Mouse (Mus musculus) kidney, postnatal 14 days (tissue): ENCODE data around the gene Ttc23.

Experiments used
- DNase-seq: peaks from one replicate; pipeline ENCODE4 v3.0.0; 2022; ENCODE audit warnings: mixed read lengths

Gene Ttc23

DNA sequence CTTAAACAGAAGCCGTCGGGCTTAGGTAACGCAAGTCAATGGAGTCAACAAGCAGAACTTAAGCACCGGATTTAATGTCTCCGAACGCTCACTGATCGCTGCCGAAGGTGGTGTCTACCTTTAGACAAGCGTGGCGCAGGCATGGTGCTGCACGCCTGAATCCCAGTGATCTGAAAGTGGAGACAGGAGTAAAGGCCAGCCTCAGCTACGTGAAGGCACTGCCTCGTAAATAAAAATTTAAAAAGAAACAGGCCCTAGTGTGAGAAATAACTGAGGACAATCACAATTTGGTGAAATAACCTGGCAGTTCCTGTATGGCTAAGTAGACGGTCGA, 1.6 kb upstream of the Ttc23 start:
- DNase-seq = no peak

DNA sequence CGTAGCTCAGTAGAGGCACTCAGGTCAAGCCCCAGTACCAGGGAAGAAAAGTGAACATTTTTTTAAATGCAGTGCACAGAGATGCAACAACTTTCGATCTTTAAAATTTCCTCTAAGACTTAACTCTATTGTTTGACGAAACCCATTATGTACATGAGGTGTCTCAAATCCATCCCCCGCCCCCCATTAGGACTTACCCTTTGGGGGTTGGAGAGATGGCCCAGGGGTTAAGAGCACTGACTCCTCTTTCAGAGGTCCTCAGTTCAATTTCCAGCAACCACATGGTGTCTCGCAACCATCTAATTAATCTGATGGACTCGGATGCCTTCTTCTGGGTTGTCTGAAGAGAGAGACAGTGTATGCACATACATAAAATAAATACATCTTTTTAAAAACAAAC, 1.1 kb upstream of the Ttc23 start:
- no peak for DNase-seq

DNA sequence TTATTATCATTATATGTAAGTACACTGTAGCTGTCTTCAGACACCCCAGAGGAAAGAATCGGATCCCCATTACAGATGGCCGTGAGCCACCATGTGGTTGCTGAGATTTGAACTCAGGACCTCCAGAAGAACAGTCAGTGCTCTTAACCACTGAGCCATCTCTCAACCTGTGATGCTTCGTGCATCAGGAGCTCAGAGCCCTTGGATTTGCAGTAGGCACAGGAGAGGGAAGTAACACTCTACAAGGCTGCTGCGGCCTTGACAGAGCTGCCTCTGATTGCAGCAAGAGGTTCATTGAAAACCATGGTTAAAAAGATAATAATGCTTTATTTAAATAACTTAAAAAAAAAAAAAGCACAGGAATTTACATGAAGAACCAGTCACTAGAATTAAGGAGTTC, 1.2 kb downstream of the Ttc23 start:
- DNase-seq = no peak

DNA sequence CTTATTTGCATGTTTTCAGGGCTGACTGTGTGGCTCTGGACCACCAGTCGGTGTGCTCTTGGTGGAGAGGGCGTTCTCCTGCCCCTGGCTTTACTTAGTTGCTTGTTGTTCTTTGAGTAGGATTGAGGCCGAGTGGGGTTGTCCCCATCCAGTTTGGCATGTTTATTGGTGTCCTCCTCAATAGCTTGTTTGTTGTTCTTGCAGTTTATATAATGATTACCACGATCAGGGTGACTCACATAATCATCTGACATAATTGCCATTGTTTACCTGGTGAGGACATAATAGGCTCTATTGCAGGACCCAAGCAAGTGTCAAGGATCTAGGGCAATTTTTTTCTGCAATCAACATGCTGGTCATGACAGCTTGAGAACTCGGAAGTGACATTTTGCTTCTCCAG, 5.0 kb downstream of the Ttc23 start:
- no peak for DNase-seq

DNA sequence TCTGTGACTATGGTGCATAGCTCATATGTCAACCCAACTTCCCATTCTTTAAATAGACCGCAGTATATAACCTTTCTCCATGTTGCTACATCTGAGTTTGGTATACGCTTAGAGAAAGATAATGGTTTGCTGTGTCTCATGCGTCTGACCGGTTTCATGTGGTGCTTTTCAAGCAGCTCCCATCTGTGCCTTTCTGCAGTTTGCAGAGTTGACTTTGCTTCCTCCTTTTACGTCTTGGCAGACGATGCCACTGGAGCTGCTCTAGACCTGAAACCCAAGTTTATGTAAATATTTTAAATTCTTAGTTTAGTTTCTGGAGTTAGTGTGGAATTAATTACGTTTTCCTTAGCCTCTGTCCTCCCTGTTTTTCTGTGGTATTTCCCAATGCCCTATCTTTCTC, 7.5 kb downstream of the Ttc23 start:
- no peak for DNase-seq

DNA sequence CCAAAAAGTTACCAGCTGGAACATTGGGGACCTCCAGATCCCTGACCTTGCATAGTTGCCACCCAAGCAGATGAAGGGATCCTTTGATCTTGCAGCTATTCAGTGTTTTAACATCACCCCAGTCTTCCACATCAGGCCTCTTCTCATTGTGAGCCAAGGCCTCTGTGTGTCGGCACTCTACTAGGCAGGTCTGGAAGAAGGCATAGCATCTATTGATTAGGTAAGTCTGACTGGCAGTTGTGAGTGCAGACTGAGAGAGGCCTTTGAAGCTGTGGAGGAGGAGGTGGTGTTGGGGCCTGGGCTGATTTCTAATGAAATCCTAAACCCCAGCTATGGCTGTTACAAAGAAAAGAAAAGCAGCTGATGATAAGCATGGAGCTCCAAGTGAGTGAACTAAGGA, 8.0 kb downstream of the Ttc23 start:
- DNase-seq = no peak

DNA sequence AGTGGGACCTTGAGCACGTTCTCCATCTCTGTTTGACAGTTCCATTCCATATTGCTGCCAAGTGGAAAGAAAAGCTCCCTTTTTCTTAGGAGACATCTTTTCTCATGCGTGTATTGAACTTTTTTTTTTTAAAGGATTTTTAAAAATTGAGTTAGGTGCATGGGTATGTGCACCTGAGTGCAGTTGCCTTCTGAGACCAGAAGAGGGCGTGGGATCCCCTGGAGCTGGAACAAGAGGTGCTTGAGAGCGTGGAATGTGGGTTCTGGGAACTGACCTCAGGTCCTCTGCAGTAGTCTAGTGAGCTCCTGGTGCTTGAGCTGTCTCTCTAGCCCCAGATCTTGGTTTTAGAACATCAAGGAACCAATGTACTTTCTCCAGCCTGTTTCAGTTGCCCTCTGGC, 10.9 kb downstream of the Ttc23 start:
- DNase-seq = no peak

DNA sequence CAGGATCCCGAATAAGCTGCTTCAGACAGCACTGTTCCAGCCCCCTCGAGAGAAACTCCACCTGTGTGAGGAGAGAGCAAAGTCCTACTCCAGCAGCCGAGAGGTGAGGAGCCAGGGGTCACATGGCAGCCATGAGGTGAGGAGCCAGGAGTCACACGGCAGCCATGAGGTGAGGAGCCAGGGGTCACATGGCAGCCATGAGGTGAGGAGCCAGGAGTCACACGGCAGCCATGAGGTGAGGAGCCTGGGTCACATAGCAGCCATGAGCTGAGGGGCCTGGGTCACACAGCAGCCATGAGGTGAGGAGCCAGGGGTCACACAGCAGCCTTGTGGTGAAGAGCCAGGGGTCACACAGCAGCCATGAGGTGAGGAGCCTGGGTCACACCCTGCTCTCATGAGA, 15.2 kb downstream of the Ttc23 start:
- DNase-seq = peak; percentile 30

DNA sequence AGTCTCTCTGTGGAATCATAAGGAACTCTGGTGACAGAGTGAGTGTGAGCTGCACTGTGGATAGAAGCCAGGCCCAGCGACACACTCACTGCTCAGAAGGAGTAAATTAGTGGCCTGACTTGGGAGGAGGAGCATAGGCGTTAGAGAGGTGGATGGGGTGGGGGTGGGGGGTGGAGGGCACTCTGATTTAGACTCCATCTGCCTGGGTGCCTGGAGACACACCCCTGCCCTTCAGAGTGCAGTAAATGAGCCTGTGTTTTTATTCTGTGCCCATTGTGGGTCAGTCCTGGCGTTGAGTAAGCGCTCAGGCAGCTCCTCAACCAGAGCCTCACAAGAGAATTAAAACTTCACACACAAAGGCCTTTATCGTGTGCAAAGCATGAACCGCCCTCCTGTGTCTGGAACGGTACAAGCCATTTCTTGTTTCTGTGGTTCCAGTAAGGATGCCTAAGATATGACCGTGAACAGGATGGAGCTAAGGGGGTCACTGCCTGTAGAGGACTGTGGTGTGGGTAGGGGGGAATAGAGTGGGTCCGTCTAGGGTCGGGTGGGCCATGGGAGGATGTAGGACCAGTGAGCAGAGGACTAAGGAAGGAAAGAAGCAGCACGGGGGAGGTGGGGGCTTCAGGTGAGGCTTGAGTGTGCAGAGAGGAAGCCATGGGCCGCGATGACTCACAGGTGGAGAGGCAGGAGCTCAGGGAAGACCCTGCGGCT, 16.9 kb downstream of the Ttc23 start:
- no peak for DNase-seq

DNA sequence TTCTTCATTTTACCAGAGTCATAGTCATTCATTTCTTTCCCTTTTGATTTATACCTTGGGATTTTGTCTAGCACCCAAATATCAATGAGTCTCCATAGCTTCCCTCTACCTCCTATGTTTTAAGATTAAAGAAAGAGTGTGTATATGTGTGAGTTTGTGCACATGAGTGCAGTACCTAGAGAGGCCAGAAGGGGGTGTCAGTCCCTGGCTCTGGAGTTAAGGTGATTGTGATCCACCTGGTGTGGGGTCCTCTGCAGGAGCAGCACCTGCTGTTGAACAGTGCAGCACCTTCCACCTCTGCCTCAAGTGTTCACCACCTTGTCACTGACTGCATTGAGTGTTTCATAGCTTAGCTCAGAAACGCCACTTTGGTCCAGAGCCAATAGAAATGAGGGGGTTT, 23.8 kb downstream of the Ttc23 start:
- no peak for DNase-seq

DNA sequence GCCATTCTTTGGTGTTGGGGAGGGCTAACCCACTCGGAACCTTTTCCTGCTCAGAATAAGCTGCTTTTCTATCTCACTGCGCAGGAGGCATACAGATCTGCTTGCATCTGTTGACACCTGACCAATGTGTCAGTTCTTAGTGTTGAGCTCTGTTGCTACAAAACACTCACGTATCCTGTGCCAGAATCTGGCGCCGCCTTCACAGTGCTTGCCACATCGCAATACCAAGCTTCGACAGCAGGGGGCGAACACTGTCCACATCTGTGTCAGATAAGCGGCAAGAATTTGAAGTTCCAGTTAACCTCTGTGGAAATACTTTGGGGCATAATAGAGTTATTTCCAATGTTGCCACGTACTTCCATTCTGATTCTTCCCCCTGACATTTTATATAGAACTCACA, 25.4 kb downstream of the Ttc23 start:
- peak; percentile 92 for DNase-seq

DNA sequence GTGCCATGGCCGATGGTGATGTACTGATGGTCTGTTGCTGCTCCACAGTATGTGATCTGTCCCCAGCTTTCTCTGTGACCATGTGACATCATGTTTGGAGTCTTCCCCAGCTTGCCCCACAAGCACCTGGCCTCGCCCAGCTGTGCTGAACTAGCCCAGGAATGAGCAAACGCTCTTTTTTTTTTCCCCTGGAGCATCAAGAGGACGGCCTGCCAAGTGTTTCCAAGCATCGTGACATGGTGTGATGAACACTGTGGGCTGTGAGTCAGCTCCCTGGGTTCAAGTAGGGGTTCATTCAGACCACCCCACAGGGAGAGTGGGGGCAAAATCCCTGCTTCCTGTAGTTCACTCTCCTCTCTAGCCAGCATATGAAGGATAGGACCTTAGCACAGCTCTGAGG, 26.4 kb downstream of the Ttc23 start:
- DNase-seq = no peak

DNA sequence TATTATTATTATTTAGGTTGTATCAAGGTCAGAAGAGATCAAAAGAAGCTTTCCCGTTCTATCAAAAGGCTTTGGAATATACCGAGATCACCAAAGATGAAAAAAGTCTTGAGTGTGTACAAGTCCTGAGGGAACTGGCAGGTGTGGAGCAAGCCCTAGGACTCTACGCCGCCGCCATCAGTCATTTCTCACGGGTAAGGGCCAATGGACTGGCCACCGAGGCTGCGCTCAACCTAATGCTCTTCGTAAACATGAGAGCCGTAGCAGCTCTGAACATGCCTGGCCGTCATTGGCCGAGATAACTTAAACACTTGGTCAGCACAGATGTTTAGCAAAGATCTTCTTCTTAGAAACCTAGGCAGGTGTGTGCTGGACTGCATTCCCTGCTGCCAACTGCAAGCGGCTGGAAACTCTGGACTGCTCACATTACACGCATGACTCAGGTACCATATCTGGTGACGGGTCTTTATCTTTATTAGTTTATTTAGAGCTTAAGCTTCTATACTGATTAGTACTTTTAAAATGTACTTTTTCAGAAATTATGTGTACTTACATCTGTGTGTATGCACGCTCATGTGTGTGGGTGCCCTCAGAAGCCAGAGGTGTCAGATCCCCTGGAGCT, 31.8 kb downstream of the Ttc23 start:
- DNase-seq = no peak

DNA sequence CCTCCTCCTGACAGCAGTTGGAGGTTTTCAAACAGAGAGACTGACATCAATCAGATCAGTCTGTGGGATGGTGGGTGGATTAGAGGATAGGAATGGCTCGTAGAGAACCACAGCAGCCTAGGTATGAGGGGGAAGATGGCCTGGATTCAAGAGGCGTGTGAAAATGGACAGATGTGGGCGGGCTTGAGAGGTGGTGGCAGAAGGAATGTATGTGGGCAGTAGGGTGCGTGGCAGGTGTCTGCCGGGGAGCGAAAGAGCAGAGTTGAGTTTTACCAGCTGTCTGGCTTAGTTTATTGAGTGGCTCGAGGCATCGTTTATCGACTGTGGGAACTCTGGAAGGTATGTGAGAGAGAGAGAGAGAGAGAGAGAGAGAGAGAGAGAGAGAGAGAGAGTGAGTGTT, 33.9 kb downstream of the Ttc23 start:
- DNase-seq = no peak

DNA sequence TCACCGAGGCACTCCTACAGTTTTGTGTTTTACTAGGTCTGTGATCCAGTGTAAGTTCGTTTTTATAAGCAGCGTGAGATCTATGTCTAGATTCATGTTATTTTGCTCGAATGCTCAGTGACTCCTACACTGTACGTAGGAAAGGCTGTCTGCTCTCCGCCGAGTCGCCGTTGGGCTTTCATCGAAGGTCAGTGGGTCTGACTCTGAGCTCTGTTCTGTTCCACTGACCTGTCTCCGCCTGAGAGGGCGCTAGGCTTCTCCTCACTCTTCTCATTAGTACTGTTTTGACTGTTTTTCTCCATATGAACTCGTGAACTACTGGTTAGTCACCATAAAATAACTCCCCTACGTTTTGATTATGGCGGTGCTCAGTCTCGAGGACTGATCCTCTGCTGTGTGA, 35.8 kb downstream of the Ttc23 start:
- DNase-seq = no peak

DNA sequence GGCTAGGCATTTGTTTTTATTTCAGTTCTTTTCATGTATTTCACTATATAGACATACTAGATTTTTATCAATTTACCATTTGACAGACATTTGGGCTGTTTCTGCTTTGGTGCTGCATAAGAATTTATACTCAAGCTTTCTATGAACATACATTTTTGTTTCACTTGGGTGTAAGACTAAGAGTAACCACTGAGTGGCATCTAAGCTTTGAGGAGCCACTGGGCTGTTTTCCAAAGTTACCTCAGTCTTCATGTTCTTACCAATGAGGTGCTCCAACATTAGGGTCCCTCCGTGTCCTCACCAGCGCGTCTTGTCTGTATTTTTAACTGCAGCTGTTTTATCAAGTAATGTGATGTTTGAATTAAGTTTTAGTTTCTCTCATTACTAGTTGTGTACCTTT, 39.3 kb downstream of the Ttc23 start:
- no peak for DNase-seq

DNA sequence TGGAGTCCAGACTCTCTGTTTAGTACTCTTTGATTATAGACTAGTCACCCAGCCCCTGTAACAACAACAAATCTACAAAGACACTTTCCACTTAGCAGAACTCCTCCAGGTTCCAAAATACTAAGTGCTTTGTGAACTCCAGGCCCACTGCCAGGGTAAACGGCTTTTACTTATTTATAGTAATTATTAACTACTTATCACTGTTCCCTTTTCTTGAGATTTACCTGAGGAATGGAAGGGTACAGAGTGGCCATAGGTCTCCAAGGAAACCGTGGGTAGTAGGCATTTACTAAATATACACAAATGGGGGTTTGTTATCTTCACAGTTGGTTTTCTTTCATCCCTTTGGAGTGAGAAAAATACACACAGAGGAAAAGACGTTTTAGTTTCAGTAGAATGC, 41.1 kb downstream of the Ttc23 start:
- DNase-seq = peak; percentile 52

DNA sequence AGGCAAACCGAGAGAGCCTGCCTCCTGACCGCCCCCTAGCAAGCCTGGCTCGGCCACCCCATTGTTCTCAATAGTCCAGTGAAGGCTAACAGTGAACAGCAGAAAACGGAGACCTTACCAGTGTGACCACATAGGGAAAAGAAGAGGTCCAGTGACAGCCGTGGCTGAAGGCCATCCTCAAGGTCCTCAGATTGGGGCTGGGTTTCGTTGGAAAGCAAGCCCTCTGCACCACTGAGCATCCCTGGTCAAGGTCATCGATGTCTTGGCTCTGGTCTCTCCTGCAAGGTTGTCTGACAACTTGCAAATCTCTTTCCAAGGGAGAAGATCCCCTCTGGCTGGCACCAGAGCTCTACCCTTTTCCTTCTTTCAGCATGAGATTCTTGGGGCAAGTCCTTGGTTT, 42.6 kb downstream of the Ttc23 start:
- DNase-seq = no peak

DNA sequence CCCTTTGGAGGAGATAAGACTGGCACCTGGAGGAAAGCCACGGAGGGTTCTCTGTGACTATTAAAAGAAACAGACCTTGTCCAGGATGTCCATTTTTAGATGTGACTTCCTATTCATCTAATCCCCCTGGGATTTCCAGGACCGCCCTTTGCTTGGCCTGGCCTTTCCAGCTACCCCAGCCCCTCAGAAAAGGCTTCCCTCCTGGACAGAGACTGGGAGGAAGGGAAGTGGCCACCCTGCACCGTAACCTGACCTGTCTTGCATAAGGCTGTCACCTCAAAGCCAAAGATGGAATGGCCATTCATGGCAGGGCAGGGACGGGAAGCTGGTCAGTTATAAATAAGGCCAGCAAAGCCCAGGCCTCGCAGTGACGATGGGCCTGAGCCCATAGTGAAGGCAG, 43.8 kb downstream of the Ttc23 start:
- peak; percentile 51 for DNase-seq

DNA sequence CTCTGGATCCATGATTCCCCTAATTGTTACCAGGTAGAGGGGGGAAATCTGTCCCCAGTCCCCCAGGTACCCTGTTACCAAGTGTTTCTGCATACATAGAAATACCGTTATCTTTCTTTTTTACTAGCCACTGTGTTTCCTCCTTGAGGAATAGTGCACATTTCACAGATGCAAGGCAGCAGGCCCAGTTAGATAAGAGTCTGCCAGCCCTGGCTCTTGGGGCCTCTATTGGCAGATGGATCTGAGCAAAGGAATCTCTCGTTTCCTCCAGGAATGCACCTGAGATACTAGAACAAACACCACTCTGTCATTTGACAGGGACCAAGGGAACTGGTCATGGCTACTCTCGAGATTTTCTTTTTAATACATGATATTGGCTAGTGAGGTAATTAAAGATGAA, 44.9 kb downstream of the Ttc23 start:
- no peak for DNase-seq

DNA sequence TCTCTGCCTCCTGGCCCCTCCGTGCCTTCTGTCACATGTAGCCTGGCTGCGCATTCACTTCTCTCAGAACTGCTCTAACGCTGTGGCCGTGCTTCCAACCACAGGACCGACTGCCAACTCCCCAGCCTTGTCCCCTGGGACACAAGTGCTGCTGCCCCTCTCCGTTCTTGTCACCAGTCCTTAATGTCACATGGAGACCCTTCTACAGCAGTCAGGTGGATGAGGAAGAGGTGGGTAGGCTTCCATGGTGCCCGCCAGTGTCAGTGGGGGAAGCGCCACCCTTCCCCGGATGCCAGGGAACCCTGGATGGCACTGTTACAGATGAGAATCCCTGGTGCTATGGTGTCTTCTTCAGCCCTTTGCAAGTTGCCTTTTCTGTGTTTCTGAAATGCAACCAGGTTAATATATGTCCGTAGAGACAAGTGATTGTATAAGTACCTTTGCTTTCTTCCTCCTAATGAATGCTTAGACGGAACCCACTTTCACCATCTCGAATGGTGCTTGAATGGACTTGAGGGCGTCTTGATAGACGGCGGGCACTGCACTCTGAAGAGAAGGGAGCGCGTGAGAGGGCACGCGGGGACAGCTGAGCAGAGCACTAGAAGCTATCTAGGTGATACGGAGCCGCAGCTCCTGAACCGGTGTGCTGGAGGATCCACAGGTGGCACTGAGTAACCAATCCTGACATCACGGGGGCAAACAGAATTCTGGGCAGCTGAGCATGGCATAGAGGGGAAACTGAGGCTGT, 45.8 kb downstream of the Ttc23 start:
- DNase-seq = no peak

DNA sequence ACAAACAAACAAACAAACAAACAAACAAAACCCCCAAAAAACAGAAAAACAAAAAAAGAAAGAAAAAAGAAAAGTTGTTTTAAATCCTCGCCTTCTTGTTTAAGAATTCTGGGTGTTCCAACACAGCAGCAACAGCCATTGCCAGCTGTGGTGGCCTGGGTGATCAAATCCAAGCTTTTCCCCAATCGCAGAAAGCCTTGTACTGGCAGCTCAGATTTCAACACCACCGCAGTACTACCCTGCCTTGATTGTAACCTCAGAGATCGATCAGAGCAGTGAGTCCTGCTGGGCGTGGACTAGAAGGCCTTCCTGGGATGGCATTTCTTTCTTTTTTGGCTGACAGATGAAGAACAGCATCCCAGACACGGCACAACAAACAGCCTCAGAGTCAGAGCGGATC, 48.7 kb downstream of the Ttc23 start:
- DNase-seq = no peak

DNA sequence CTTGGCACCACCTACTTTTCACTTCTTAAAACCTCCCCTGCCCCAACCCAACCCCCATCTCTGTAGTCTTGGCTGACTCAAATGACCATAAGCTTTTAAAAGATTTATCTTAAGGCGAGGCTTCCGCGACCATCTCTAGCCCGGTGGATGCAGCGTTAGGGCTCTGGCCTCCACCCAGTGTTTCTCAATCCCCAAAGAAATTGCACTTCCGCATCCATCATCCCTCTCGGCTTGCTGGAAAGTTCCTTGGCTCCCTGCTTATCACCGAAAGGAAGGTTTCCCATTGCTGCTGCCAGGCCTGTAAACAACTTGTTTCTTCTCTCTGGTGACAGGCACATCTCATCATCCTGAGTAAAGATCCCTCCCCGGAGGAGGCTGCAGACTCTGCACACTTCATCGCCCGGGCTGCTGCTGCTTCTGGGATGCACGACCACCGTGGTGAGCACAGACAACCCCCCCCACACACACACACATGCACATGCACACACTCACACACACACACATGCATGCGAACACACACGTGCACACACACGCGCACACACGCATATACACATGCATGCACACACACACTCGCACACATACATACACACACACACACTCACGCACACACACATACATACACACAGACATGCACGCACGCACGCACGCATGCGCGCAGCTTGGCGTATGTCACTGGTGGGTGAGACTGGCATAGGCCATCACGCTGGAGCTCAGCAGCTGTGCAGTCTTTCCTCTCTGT, 50.9 kb downstream of the Ttc23 start:
- DNase-seq = no peak

DNA sequence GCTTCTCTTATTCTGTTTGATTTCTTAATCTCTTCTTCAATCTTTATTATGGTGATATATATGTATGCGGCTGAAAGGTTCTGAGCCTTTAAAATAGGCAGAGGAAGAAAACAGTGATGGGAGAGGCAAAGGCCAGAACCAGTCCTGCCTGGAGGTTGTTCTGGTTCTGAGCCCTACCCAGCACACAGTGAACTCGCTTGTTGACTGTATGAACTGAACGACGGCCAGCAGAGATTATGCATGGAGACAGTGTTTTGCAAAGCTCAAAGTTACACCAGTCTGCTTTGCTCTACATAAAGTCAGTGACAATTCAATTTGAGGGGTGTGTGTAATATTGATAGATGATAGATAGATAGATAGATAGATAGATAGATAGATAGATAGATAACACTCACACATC, 52.1 kb downstream of the Ttc23 start:
- DNase-seq = no peak
